Mouse (Mus musculus): ENCODE measurements around the gene Smyd4. TPM values are rescaled to one million over a fixed set of nuclear protein-coding genes. Genes with fewer than 3 reads are reported as not detected.

Smyd4 gene
- 1 to 10 TPM; 5.9 to 7.2 TPM for total RNA-seq (2021)
- long read RNA-seq, experiment 1, transcript Smyd4-201 (11 exons, 3,517 nt): major isoform, 5 of 9 reads
- long read RNA-seq, experiment 1, partial matches to known transcripts: 2 of 9 reads
- long read RNA-seq, experiment 1, other reads (novel, unspliced or antisense): 2 of 9 reads
- long read RNA-seq, experiment 2, partial matches to known transcripts: 1 of 3 reads
- long read RNA-seq, experiment 2, other reads (novel, unspliced or antisense): 1 of 3 reads

- DNase-seq: peak; percentile 93 to 97
These were observed at the start of gene Smyd4, which contains the start of gene Rpa1 for GRCm38 (mm10) chr11:75348199-75348889. Gene Smyd4 (plus strand): TSS chr11:75348433. Gene Rpa1 (minus strand): TSS chr11:75348324.

GRCm38 (mm10) chr11:75298491-75298890, 49.7 kb upstream of the Smyd4 start:
- DNase-seq: peak in 1 of 2 experiments; percentile 37

- no peak for DNase-seq
These were observed 48.4 kb upstream of the Smyd4 start for GRCm38 (mm10) chr11:75299786-75300185.

- DNase-seq: no peak
These were observed 47.3 kb upstream of the Smyd4 start for GRCm38 (mm10) chr11:75300954-75301353.

- no peak for DNase-seq
These were observed 43.4 kb upstream of the Smyd4 start for GRCm38 (mm10) chr11:75304797-75305196.

GRCm38 (mm10) chr11:75308650-75309049, 39.6 kb upstream of the Smyd4 start:
- no peak for DNase-seq

GRCm38 (mm10) chr11:75310813-75311212, 37.4 kb upstream of the Smyd4 start:
- DNase-seq: no peak

- no peak for DNase-seq
These were observed 36.5 kb upstream of the Smyd4 start for GRCm38 (mm10) chr11:75311751-75312150.

- no peak for DNase-seq
These were observed 34.4 kb upstream of the Smyd4 start for GRCm38 (mm10) chr11:75313834-75314233.

GRCm38 (mm10) chr11:75318351-75319221, 29.6 kb upstream of the Smyd4 start:
- no peak for DNase-seq

- no peak for DNase-seq
These were observed 29.0 kb upstream of the Smyd4 start for GRCm38 (mm10) chr11:75319246-75319645.

GRCm38 (mm10) chr11:75323326-75323737, 24.9 kb upstream of the Smyd4 start:
- no peak for DNase-seq

- DNase-seq: no peak
These were observed 23.8 kb upstream of the Smyd4 start for GRCm38 (mm10) chr11:75324433-75324832.

- peak in 1 of 2 experiments; percentile 24 for DNase-seq
These were observed 22.9 kb upstream of the Smyd4 start for GRCm38 (mm10) chr11:75325116-75325968.

- DNase-seq: no peak
These were observed 22.3 kb upstream of the Smyd4 start for GRCm38 (mm10) chr11:75325969-75326311.

- DNase-seq: peak in 1 of 2 experiments; percentile 23
These were observed 11.6 kb upstream of the Smyd4 start for GRCm38 (mm10) chr11:75336676-75337075.

- DNase-seq: no peak
These were observed 11.0 kb upstream of the Smyd4 start for GRCm38 (mm10) chr11:75337246-75337645.

GRCm38 (mm10) chr11:75340076-75340475, 8.2 kb upstream of the Smyd4 start:
- peak in 1 of 2 experiments; percentile 46 for DNase-seq

- DNase-seq: no peak
These were observed 7.4 kb upstream of the Smyd4 start for GRCm38 (mm10) chr11:75340698-75341345.

GRCm38 (mm10) chr11:75343096-75343495, 5.1 kb upstream of the Smyd4 start:
- no peak for DNase-seq

GRCm38 (mm10) chr11:75344163-75344562, 4.1 kb upstream of the Smyd4 start:
- no peak for DNase-seq

Data from heart, adult 18-20 months (tissue).